Mouse (Mus musculus) retina, embryonic 14.5 days (tissue): Measurements from ENCODE around the gene Cd63.

Source experiments
- DNase-seq: peaks from one replicate; pipeline ENCODE4 v3.0.0-alpha.2; 2015; ENCODE audit warnings: low spot score

Cd63 gene

DNA sequence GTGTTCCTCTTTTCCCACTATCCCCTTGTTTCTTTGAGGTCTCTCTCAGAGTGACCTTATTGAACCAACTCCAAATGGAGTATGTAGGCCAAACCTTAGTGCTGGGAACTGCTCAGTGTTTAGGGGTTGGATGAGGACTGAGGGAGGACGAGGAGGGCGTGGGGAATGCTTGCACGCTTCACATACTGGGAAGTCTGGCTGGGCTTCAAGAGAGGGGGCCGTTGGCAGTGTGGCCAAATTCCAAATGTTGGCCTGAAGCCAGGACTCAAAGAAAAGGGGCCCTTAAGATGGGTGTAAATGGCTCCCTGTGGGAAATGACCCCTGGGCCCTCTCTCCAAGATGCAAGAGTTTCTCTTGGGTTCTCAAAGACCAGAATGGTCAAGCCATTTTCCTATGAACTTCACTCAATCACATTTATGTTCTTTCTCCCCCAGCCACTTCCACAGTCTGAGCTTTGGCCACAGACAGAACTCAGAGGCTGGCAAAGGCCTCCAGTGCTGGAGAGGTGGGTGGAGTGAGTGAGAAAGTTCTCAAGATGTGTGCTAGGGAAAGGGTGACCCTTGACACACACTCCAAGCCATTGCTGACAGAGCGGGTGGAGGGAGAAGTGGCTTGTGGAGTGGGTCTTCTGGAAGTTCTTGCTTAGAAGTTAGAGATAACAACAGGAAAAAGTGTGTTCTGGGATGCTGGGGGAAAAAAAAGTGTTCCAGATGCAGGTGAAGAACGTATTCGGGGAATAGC, 29.0 kb downstream of the Cd63 start:
- no peak for DNase-seq

GRCm38 (mm10) chr10:128931441-128931840, 30.7 kb downstream of the Cd63 start:
- DNase-seq = no peak

DNA sequence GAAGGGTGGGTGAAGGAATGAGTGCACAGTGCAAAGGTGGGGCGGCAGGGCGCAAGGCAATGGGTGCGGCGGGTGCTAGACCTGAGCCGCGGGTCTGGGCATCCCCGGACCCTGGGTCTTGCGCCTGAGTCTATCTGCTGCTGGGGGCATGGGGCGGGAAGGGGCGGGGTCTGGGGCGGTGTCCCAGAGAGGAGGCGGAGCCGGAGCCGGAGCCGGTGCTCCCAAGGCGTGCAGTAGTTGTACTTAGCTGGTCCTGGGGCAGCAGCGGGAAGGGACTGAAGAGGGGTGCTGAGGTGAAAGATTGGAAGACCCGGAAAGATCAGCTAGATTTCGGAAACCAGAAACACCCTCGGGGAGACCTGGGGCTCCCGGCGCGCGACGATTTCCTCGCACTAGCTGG, 32.8 kb downstream of the Cd63 start, which contains the start of gene Itga7:
Gene Itga7 (plus strand): TSS at position 245 of the 400 bp plus-strand sequence.
- DNase-seq = peak; percentile 61

DNA sequence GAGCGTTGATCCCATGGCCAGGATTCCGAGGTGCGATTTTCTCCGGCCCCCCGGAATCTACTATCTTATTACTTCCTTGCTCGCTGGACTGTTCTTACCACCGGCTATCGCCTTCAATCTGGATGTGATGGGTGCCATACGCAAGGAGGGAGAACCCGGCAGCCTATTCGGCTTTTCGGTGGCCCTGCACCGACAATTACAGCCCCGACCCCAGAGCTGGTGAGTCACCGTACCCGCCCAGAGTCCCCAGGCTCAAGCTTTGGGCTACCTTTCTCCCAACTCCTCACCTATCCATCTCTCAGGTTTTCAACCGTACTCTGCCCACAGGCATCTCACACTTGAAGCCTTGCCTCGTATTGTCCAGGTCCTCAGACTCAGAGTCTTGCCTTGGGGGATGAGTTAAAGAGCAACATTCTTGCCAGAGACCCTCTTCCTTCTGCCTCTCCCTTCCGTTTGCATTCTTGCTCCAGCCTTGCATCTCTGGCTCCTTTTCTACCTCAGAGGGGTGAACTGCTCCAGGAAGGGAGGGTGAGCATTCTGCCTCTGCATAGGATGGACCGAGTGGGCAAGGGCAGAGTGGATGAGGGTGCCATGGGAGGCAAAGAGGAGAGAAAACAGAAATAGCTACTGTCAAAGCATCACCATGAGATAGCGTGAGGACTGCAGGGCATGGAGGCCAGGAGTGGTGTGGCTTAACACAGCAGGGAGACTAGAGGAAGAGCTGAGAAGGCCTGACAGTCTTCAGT, 33.4 kb downstream of the Cd63 start:
- no peak for DNase-seq

DNA sequence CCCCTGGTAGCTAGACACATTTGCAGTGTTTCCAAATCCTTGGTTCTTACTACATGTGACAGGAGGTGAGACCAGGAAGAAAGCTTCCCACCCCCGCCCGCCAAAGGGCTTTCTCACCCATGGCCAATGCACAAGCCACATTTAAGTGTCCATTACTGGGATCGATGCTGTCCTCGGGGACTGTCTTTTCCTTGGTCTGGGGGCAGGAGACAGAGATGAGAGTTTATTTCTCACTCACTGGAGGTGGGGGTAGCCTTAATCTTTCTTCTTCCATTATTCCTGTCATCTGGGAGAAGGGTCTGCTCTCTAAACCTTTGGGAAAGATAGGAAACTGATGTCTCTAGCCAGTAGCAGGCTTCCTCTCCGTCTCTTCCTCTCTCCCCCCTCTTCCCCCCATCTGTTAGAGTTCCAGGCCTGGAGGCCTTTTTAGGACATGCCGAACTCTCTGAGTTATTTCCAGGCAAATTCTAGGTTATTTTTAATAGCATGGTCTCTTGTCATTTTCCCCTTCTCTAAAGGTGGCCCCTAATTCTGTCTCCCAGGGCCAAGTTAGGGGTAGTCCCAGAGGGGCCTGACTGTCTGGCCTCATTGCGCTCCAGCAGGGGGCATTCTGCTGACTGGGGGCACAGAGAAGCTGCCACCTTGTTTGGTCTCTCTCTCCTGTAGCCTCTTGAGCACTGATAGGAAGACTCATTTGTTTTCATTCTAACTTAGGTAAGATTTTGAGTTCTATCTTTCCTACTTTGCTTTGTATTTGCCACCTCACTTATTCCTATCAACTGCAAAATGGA, 34.4 kb downstream of the Cd63 start:
- DNase-seq = no peak

- no peak for DNase-seq
These were observed 35.1 kb downstream of the Cd63 start for GRCm38 (mm10) chr10:128935826-128936440.

- no peak for DNase-seq
These were observed 37.1 kb downstream of the Cd63 start for GRCm38 (mm10) chr10:128937756-128938390.

DNA sequence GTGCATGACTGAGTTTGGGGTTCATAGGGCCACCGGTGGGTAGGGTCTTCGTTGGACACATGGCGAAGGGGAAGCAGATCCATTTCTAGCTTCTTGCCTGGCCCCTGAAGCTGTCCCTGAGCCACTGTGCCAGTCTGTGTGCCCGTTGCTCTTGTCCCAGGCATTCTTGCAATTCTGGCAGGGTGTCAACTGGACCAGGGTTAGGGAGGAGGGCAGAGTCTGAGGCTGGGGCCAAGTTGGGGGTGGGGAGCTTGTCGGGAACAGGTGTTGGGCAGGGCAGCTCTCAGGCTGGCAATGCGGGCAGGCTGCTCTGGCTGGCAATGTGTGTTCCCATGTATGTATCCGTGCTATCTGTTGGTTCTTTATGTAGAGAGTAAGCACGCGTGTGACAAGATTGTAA, 37.7 kb downstream of the Cd63 start:
- no peak for DNase-seq

- no peak for DNase-seq
These were observed 38.2 kb downstream of the Cd63 start for GRCm38 (mm10) chr10:128938974-128939373.

DNA sequence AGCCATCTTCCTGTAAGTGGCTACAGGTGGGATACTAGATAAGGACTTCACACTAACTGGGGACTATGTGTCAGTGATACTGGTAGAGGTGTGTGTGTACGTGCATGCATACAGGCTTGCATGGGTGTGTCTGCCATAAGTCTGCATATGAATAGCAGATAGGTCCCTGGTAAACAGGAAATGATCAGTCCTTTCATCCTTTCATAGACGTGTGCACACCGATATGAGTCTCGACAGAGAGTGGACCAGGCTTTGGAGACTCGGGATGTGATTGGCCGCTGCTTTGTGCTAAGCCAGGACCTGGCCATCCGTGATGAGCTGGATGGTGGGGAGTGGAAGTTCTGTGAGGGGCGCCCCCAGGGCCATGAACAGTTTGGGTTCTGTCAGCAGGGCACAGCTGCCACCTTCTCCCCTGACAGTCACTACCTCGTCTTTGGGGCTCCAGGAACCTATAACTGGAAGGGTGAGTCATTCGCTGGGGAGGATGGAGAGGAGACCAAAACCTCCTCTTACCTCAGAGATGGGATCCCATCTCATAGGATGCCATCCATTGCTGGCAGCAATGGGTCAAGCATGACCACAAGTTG, 39.8 kb downstream of the Cd63 start:
- DNase-seq = no peak

DNA sequence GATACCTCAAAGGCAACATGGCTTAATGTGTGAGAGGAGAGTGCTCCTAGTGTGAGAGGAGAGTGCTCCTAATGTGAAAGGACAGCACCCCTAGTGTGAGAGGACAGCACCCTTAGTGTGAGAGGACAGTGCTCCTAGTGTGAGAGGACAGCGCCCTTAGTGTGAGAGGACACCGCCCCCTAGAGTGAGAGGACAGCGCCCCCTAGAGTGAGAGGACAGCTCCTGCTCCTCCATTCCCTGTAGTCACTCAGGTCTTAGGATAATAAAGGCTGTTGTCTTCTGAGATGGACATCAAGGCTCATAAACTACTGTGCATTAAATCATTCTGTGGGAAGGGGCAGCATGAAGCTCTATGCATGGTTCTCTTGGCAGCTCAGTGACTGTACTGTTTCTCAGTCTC, 44.9 kb downstream of the Cd63 start:
- peak; percentile 41 for DNase-seq

- no peak for DNase-seq
These were observed 46.7 kb downstream of the Cd63 start for GRCm38 (mm10) chr10:128947496-128947895.

GRCm38 (mm10) chr10:128950208-128950887, 49.6 kb downstream of the Cd63 start:
- DNase-seq = no peak

DNA sequence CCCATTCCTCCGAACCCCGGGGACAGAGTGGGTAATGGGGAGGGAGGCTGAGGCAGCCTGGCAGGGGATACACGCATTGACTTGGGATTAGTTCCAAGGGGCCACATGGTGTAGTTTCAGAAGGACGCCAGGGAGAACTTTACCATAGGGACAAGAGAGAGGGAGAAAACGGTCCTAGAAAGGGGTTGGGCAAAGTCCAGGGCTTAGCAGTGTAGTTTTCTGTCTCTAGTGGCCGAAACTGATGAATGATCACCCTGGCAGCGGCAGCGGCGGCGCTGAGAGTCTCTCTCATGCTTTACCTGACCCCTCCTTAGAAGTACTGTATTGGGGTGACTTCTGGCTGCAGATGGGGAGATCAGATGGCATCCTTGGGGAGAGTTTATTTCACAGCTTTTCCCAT, 57.6 kb downstream of the Cd63 start:
- DNase-seq = no peak

- DNase-seq = no peak
These were observed 59.4 kb downstream of the Cd63 start for GRCm38 (mm10) chr10:128960142-128960541.

DNA sequence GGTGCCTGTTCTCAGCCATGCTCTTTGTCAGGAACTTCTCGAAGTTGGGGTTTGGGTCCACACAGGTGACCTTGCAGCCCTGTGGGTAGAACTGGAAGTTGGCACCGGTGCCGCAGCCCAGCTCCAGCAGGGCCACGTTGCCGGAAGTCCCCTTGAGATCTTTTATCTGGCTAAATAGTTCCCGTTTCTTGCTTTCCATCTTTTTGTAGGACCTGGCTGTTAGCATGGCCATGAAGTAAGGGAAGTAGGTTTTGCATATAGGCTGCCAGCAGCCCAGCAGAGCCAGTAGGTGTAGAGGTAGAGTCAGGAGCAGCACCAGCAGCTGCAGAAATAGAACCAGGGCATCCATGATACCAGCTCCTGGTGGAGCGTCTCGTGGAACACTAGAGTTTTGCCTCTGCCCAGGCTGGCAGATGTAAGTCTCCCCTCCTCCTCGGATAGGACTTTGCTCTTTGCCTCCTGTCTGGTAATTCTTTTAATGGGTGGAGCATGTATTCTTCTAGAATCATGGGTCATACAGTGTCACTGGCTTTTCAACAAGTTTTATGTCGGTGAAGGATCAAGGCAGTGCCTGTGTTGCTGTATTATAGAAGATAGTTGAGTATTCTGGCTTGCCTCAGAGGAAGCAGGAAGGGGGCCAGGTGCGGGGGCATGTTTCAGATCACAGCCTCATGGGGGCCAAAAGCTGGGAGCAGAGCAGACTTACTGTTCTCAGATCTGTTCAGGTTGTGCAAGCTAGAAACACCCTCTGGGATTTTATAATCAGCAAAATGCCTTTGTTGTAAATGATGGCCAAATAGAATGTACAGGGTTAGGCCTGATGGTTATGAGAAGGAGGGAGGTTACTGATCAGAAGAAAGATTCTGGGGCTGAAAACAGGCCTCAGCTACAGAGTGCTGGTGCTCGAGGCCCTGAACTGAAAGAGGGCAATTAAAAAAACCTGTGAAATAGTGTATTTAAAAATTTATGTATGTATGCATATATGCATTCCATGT, 60.1 kb downstream of the Cd63 start, which contains the start of gene Mettl7b:
Gene Mettl7b (minus strand): TSS at position 399 of the 995 bp plus-strand sequence.
- DNase-seq = no peak
